Mouse (Mus musculus): ENCODE measurements at regions not wholly inside any gene's neighbourhood (a gene's known extent, or its start where the extent isn't known, plus 50 kb on each side); places are given as distances from the start of the nearest gene placed in this dataset.

DNA sequence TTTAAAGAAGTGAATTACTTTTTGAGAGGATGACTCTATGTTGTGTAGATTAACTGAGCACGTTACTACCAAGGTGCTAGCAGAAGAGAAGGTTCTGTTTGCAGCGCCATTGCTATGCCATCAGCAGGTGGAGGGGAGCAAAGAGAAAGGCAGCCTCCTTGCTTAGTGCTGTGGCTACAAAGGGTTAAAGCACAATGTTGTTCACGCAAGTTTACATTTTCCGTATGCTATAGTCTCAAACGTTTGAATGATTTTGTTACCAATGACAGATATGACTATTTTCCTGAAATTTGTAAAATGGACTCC is 247.1 kb upstream of the Nr2f1 start:
- TF ChIP-seq GATA1 (IDR thresholded peaks at IDR 0.05; ENCODE audit: borderline replicate concordance, low read length): no peak
- no peak for TF ChIP-seq FLI1 (IDR thresholded peaks at IDR 0.05; ENCODE audit: low read length)

Measured in megakaryocyte, embryonic 14.5 days (primary cell).